Mouse (Mus musculus): ENCODE results near the gene L3mbtl4.

L3mbtl4 gene

DNA sequence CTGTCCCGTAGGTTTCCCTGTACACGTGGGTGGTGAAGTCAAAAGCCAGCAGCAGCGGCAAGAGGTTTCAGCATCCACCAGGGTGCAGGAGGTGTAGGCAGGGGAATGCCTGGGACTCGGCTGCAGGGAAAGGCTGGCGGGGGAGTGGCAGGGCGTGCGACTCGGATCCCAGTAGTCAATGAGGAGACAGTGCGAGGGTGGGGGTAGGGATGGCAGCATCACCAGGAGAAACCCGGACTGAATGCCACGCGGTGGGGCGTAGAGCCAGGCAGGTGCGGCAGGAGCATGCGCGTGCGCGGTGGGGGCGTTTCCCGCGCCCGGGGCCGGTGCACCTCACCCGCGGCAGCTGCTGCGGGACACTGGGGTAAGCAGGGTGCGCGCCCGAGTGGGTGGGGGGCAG, at the start of gene L3mbtl4:
L3mbtl4 (plus strand) TSS at position 271 of the 400 bp plus-strand sequence.
- DNase-seq (ENCODE audit: low spot score), result no peak

DNA sequence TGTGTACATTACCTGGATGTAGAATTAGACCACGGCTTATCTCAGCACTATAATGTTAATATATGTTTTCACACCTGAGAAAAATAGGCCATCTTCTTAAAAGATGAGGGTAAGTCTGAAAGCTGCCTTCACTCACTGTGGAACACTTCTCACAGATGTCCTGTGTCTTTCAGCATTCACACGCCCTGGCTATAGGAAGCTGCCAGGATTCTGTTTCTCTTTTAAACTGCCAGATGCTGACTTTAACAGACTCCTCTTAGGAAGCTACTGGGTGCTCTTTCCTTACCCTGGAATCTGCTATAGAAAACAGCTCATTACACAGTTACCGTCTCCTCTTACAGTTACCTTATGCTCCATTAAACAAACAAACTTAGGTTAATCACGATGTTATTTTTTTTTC, 43.1 kb upstream of the L3mbtl4 start:
- DNase-seq (ENCODE audit: low spot score), result no peak

DNA sequence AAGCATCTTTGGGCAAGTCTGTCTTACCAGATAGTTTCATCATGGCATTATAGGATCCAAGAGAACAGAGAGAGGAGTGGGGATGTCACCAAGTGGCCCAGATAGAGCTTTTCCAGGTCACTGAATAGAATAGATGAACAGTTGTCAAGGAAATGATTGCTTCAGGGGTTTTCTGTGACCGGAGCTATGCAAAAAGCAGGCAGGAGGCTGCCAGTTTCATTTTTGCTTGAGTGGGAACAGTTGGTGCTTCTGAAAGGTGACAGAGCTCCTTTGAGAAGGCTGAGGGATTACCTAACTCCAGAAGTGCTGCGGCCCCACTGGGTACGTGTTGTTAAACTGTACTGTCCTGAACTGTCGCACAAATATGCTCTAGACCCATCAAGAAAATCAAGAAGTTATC, 38.2 kb upstream of the L3mbtl4 start:
- no peak for DNase-seq (ENCODE audit: low spot score)

DNA sequence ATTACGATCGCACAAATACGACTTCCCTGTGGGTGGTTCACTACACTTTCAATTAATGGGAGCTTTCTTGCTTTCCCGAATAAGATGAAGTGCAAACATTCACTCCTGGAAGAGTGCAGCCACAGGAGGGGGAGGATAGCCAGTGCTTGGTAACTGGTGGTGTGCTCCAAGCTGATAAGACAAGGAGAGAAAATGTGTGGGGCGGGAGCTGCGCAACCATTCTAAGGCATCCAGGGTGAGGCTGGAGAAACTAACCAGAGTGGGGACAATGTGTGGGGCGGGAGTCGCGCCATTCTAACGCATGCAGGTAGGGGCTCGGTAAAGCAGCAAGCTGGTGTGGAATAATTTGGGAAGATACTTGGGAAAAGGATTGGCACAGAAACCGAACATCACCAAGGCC, 36.6 kb upstream of the L3mbtl4 start:
- DNase-seq (ENCODE audit: low spot score), result no peak

DNA sequence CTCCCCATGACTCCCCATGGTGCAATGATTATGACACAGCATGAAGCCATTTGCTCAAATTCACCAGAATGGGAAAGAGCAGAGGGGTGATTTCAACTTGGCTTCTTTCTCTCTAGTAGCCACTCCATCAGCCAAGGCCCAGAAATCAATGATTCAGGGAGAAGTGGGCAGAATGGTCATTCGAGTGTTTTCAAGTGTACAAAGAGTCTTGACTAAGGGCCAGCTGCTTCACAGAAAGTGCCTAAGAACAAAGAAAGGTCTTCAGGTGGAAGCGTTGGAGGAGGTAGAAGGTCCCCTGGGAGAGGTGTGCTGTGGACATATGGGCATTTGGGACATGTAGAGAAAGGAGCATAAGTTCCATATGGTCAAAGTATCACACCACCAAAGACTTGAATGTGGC, 33.4 kb upstream of the L3mbtl4 start:
- no peak for DNase-seq (ENCODE audit: low spot score)

DNA sequence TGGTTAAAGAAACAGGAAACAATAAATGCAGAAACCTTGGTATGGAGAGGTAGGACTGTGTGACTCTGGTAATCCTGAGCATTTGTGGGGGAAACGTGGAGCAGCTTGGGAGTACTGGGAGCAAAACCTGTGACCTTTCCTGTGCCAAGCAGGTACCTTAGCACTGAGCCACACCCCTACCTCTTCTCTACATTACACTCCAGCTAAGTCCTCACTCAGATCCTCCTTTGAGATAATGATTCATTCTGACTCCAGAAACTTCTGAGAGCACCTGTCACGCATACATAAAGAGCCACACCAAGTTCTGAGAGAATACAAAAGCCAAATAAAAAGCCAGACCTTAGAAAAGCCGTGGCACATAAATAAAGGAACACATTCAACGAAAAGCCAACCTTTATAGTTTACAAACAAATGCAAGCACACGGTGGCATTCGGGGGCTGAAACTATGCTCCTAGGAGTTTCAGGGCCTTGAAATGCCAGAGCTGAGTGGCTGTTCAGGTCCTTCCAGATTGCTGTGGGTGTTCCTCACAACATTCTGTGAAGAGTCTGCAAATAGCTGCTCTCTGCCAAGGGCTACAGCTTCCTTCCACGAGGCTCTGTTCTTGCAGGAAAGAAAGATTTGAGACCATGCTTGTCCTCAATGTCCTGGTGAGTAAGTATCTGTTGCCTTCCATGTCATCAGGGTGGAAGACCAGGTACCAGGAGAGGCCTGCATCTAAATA, 8.6 kb upstream of the L3mbtl4 start:
- no peak for DNase-seq (ENCODE audit: low spot score)

DNA sequence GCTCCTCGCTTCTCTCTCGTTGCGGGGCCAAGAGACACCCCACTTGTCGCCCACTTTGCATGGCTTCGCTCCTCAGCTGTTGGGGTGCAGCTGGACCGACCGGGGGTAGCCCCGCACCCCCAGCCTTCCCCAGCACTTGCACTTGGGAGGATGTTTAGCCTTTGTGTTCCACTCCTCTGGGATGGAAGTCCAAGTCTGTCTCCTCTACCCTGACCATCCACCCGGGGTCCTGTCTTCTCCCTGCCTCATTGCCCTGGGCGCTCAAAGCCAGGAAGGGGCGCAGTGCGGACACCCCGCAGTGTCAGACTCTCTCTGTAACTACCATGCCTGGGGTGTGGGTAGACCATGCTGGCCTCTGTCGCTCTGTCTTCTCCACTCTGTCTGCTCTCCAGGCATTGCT, 357 bp downstream of the L3mbtl4 start:
- no peak for DNase-seq (ENCODE audit: low spot score)

DNA sequence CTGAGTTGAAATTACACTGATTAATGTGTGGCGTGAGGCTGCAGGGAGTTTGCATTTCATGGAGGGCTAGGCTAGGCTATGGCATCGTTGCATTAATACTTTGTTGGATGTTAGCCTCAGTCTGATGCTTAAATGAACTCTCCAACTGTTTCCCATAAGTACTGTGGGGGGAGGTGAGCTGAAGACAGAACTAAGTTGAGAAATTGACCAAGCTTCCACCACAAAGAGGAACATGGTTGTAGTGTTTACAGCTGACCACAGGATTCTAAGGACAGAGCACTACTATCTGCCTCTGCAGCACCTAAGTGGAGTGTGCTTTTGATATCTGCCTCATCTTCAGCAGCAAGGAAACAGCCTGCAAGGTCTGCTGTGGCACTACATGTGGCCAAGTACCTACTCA, 1.5 kb downstream of the L3mbtl4 start:
- DNase-seq (ENCODE audit: low spot score), result no peak

DNA sequence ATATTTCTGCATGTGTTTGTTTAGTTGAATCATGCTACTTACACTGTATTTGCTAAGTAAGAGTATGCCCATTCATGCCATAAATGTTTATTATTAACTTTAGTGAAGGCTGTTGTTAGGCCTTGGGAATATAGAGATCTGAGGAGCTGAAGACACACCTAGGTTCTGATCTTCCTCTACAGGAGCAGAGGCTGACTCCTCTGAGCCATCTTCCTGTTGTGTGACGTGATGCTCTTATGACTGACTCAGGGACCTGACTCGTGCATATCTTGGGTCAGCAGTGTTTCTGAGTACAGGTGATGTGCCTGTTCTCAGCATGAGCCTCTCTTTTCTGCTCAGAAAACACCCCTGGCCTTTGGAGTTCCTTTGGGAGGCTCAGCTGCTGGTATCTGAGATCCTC, 7.3 kb downstream of the L3mbtl4 start:
- DNase-seq (ENCODE audit: low spot score), result no peak

DNA sequence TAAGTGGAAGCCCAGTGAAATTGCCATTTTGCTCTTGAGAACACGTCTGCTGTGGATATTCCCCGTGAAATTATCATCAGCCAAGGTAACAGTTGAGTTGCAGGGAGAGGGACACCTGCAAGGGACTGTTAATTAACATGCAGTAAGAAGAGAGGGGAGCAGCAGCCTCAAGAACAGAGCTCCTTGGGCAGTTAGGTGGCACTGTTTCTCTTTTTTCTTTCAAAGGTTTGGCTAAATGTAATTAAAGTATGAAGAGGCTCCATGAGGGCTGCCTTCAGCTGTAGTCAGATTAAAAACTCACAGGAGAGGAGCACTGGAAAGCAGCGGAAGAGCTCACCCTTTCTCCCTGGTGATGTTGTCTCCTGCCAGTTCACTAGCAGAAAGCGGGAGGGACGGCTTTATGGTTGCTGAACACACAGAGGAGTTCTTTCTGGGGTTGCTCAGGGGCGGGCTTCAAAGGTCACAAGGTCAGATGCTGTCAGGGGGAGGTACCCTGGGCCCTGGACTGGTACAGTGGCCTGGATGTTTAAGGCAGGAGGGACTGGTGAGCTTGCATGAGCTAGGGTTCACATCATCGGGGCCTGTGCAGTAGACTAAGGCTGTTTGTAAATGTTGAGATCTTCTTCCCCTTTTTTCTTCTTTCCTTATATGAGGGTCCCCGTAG, 11.7 kb downstream of the L3mbtl4 start:
- no peak for DNase-seq (ENCODE audit: low spot score)

DNA sequence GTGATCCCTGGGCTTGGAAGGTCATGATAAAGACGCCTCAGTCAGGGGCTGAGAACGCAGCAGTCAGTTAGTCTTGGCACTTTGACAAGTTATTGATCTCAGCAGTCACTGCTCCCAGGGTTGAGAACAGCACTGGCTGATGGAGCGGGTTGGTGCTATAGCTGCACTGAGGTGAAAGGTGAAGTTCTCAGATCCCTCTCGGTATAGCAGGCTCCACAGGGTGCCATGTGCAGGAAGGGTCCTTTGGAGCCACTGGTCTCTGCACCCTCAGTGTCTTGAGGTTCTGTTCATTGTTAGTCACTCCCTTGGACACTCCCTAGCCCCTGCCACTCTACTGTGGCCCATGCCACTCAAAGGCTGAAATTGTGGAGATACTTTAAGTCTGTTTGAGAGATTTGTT, 14.5 kb downstream of the L3mbtl4 start:
- DNase-seq (ENCODE audit: low spot score), result no peak

DNA sequence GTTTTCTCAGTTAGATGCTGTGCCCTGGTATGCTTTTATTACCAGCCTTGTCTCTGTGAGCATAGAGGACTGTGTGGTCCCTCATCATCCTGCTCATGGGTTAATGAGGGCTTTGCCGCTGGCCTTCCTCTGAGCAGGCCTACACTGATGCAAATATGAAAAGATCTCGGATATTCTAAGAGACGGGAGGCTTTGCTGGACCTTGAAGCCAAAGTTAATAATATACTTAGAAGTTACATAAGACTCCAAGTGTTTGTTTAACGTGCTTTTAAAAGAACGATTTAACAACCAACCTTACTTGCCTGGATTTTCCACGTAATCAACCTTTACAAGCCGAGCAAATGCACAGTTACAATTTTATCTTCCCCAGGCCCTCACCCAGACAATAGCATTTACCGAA, 15.1 kb downstream of the L3mbtl4 start:
- DNase-seq (ENCODE audit: low spot score), result no peak

DNA sequence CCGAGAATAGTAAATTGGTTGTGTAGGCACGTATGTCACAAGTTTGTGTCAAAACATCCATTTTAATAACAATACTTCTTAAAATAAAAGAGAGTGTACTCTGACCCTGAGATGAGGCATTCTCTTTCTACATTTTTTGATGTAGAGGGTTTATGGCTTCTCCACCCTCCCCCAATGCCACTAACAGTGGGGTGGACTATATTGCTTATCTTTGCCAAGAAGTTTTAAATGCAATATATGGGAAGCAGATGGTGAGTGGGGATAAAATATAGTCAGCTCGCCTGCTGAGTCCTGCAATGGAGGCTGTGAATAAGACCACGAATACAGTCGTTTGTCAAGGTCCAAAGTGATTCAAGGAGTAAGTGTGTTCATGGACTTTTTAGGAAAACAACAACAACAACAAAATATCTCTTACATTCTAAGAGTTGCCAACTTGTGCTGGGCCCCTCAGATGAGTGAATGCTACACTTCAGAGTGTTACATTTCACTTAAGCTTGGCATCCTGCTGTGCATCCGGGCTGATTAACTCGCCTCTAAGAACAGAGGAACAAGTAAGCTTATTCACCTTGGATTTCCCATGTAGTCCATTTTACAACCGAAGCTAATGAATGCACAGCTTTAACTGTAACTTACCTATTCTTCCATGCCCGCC, 18.2 kb downstream of the L3mbtl4 start:
- DNase-seq (ENCODE audit: low spot score), result no peak

DNA sequence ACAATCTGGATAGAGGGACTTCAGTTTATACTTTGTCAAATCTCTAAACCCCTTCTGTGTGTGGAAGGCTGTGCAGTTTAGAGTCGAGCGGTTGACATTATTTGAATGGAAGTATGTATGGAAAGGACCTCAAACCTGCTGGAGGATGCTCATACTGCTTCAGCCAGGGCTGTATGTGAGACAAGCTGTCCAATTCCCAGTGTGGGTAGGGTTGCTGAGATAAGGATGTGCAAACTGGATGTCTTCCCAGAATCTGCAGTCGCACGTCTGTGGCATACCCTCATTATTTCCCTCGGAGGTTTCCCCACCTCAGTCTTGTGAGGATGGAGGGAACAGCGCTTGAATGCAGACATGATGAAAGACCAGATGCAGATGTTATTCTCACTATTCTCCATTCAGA, 34.8 kb downstream of the L3mbtl4 start:
- no peak for DNase-seq (ENCODE audit: low spot score)

DNA sequence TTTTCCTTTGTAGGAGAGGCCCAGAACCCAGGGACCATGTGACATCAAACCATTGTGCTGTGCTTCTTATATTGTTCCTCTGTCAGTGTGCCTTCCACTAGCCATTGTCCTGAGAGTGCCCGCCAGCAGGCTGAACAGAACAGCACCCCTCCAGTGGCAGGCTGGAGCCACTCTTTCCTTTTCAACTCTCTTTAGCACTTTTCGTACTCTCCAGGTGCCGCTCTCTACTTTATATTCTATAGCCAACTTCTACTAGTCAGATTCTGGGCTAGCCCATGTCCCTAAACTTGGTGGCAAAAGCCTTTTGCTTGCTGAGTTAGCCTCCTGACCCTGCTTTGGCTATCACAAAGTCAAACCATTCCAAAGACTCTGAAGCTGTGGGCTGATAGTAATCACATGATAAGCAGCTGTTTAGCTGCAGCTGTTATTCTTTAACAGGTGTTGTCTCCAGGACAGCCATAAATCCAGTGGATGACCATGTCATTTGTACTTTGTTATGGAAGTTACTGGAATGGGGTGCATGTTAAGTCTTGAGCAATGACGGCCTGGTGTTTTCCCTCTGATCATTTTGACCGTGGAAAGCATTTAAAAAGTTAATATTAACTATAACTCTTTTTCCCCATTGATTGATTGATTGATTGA, 38.8 kb downstream of the L3mbtl4 start:
- DNase-seq (ENCODE audit: low spot score), result no peak

DNA sequence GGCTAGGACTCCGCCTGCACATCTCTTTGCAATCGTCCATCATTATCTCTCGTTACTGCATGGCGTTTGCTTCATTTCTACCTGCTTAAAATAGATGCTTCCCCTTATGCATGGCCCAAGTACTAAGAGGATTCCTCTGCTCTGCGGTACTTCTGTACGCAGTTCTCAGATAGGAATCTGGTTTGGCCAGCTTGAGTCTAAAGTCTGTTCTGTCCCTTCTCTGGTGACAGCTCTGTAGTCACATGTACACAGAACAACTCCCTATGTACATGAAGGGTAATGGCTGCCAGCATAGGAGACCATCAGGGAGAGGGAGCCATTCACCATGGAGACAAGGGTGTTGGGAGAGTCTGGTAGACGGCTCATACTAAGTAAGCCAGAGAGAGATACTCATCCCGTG, 47.3 kb downstream of the L3mbtl4 start:
- no peak for DNase-seq (ENCODE audit: low spot score)

DNA sequence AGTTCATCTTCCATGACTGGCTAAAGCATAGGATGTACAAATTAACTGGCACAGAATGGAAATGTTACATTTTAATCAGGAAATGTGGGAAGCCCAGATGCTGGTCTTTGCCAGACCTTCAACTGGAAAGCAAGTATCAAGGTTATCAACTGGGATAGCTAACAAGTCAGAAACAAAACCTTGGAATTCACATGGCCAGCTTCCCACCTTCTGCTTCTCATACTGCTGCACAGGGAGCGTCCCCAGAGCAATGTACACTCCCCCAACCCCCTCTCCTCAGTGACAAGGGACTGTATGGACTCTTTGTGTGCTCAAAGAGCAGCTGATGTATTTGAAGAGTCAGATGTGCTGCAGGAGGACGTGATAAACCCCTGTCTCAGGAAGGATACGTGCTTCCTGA, 49.0 kb downstream of the L3mbtl4 start:
- DNase-seq (ENCODE audit: low spot score), result no peak

DNA sequence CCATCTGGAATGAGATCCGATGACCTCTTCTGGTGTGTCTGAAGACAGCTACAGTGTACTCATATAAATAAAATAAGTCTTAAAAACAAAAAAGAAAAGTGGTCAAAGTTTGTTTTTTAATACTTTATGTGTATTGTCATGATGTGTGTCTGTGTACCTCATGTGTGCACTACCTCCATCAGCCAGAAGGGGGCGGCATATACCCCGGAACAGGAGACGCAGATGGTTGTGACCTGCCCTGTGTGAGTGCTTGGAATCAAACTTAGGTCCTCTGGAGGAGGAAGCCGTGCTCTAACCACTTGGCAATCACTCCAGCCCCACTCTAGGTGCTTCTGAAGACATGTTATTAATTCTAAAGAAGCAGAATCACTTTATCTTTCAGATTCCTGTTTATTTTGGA, 58.6 kb downstream of the L3mbtl4 start:
- no peak for DNase-seq (ENCODE audit: low spot score)

DNA sequence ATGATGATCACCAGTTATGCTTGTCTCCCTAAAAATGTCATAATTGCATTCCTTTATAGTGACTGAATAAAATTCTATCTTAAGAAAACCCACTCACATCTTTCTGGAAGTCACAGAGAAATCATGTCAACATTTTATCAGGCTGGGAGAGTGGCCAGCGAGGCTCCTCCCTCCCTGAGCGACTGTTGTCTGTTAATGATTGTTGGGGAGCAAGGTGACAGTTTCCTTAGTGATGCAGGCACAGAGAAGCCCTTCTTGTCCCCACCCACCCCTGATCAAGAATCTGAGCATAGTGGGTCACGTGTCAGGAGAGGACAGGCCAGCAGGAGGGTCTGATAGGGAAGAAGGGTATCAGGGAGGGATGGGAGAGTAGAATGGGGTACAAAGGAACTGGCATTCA, 59.8 kb downstream of the L3mbtl4 start:
- DNase-seq (ENCODE audit: low spot score), result no peak

DNA sequence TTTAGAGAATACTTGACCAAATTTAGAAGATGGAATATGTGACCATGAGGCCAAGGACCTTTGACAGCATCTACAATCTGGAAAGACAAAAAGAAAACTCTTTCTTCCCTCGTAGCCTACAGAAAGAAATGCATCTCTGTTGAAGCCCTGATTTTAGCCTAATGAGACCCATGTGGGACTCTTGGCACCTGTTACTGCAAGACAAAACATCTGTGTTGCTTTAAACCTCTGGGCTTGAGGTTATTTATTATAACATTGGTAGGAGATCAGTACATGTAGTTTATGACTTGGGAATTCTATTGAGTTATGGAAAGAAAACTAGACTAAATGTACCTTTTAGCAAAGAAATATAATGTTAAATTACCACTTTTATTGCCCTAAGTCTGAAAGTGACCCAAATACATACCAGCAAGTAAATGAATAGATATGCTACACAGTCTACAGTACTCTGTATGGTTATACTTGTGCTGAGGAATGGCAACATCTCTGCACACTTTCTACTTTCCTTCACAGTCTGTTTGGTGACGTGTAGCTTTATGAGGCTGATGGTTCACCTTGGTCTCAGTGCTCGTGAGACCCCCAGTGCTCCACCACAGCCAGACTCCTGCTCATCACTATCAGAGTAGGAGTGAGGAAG, 65.4 kb downstream of the L3mbtl4 start:
- no peak for DNase-seq (ENCODE audit: low spot score)

DNA sequence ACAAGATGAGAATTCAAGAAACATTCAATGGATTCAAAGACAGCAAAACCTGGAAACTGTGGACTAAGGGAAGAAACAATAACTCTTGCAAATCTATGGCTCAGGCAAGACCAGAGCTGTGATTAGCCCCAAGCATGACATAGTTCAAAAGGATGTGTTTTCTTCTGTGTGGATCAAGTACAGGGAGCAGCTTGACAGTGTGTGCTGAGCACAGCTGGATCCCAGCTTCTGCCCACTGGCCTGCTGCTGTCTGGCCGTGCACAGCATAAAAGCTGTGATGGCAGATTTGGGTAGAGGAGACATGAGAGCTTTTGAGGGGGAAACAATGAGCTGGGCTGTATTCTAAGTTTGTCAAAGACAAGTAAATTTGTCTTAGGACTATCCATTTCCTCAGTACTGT, 84.1 kb downstream of the L3mbtl4 start:
- no peak for DNase-seq (ENCODE audit: low spot score)

DNA sequence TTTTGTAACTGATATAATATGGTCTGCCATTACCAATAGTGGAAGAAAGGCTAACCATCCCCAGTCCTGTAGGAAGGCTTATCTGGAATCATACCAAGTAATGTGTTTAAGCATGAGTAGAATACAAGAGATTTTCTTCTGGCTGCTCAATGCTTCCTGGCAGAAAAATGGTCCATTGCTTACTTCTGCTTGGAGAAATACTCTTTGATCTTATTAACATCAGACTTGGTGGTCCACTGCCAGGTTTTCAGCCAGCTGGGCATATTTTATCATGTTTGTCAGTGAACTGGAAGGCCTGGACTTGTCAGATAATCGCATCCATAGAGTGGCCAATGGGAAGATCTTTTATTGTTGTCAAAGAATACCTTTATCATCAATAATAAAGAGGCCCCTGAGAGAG, 97.5 kb downstream of the L3mbtl4 start:
- DNase-seq (ENCODE audit: low spot score), result no peak

DNA sequence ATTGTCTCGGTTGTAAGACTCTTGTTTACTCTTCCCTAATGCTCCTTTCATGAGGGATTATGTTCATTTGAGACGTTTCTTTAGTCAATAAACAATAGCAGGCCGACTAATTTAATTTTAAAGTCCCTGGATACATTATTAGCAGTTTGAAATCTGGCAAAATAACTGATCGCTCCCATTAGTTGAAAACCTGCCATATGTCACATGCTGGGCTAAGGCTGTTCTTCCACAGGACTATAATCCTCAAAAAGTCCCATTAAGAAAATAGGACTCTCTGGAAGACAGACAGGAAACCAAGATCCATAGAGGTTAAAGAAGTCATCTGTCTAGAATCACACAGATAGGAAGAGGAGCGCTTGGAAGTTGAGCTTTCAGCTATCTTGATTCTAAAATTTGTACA, 114.9 kb downstream of the L3mbtl4 start:
- DNase-seq (ENCODE audit: low spot score), result no peak
